Mouse (Mus musculus): ENCODE measurements around the gene Ripor2. TPM values are rescaled to one million over a fixed set of nuclear protein-coding genes. Genes with fewer than 3 reads are reported as not detected.

Gene Ripor2
- total and polyA plus RNA-seq, 2 experiments from 2014 or later, result 21.3 to 53.2 TPM

- no peak for ATAC-seq
- Histone ChIP-seq H3K27me3 (ENCODE audit: insufficient read depth, low read length) (no peaks in the 10 kb centered on the region), H3K4me1 (ENCODE audit: insufficient read depth) (no peaks in the 10 kb centered on the region), H3K9ac (no peak overlapping the region), H3K4me2 (ENCODE audit: low read depth) (no peak overlapping the region), H3K4me3 (ENCODE audit: low read depth, low read length) (no peak overlapping the region), H3K27ac (ENCODE audit: low read depth, low read length) (no peak overlapping the region), H3K36me3 (ENCODE audit: insufficient read depth) (peaks cover 25% of the 10 kb centered on the region), H3K9me3 (ENCODE audit: low read length) (no peaks in the 10 kb centered on the region)
- DNase-seq, result no peak
- no peak for TF ChIP-seq CTCF (IDR thresholded peaks at IDR 0.05; ENCODE audit: low read depth)
- WGBS, result 49% methylated on average over 4 of the region's 4 CpGs
Observed at GRCm38 (mm10) chr13:24680951-24681350, 99.0 kb downstream of the Ripor2 start.

- WGBS, result 87% methylated on average over 5 of the region's 5 CpGs
- no peak for ATAC-seq
Observed at GRCm38 (mm10) chr13:24682346-24682745, 100.4 kb downstream of the Ripor2 start.

GRCm38 (mm10) chr13:24684503-24684902 is 102.5 kb downstream of the Ripor2 start:
- TF ChIP-seq CTCF (IDR thresholded peaks at IDR 0.05; ENCODE audit: low read depth), result no peak
- 84% methylated on average over 2 of the region's 2 CpGs for WGBS
- DNase-seq (no peak), ATAC-seq (no peak)
- H3K4me3 ChIP-seq (ENCODE audit: low read depth, low read length), result no peak overlapping the region
- H3K4me2 ChIP-seq (ENCODE audit: low read depth), result no peak overlapping the region
- H3K9ac ChIP-seq, result no peak overlapping the region
- H3K4me1 ChIP-seq (ENCODE audit: insufficient read depth), result no peaks in the 10 kb centered on the region
- no peaks in the 10 kb centered on the region for H3K27me3 ChIP-seq (ENCODE audit: insufficient read depth, low read length)
- H3K36me3 ChIP-seq (ENCODE audit: insufficient read depth), result peaks cover 13% of the 10 kb centered on the region
- no peak overlapping the region for H3K27ac ChIP-seq (ENCODE audit: low read depth, low read length)
- no peaks in the 10 kb centered on the region for H3K9me3 ChIP-seq (ENCODE audit: low read length)

More at GRCm38 (mm10) chr13:24682346-24682745, 100.4 kb downstream of the Ripor2 start:
- H3K27ac ChIP-seq (ENCODE audit: low read depth, low read length), result no peak overlapping the region
- no peak overlapping the region for H3K4me3 ChIP-seq (ENCODE audit: low read depth, low read length)
- H3K9ac ChIP-seq, result no peak overlapping the region
- TF ChIP-seq CTCF (IDR thresholded peaks at IDR 0.05; ENCODE audit: low read depth), result no peak
- H3K4me2 ChIP-seq (ENCODE audit: low read depth), result no peak overlapping the region
- no peaks in the 10 kb centered on the region for H3K4me1 ChIP-seq (ENCODE audit: insufficient read depth)
- no peaks in the 10 kb centered on the region for H3K27me3 ChIP-seq (ENCODE audit: insufficient read depth, low read length)
- H3K36me3 ChIP-seq (ENCODE audit: insufficient read depth), result peaks cover 23% of the 10 kb centered on the region
- H3K9me3 ChIP-seq (ENCODE audit: low read length), result no peaks in the 10 kb centered on the region
- no peak for DNase-seq

GRCm38 (mm10) chr13:24685846-24686245 is 103.9 kb downstream of the Ripor2 start:
- ATAC-seq, result no peak
- Histone ChIP-seq H3K36me3 (ENCODE audit: insufficient read depth) (peaks cover 8% of the 10 kb centered on the region), H3K27me3 (ENCODE audit: insufficient read depth, low read length) (no peaks in the 10 kb centered on the region), H3K9me3 (ENCODE audit: low read length) (no peaks in the 10 kb centered on the region), H3K4me1 (ENCODE audit: insufficient read depth) (no peaks in the 10 kb centered on the region), H3K9ac (no peak overlapping the region), H3K4me3 (ENCODE audit: low read depth, low read length) (no peak overlapping the region), H3K27ac (ENCODE audit: low read depth, low read length) (peak overlapping the region; percentile 50; the same call in 1 of the 2 replicates), H3K4me2 (ENCODE audit: low read depth) (no peak overlapping the region)
- 73% methylated on average over 5 of the region's 5 CpGs for WGBS
- no peak for DNase-seq
- no peak for TF ChIP-seq CTCF (IDR thresholded peaks at IDR 0.05; ENCODE audit: low read depth)

GRCm38 (mm10) chr13:24686705-24687665 is 105.0 kb downstream of the Ripor2 start:
- H3K27me3 ChIP-seq (ENCODE audit: insufficient read depth, low read length), result no peaks in the 10 kb centered on the region
- WGBS, result 10% methylated on average over 15 of the region's 15 CpGs
- peaks cover 6% of the 10 kb centered on the region for H3K36me3 ChIP-seq (ENCODE audit: insufficient read depth)
- peak; percentile 98 for TF ChIP-seq CTCF (IDR thresholded peaks at IDR 0.05; ENCODE audit: low read depth)
- H3K4me1 ChIP-seq (ENCODE audit: insufficient read depth), result no peaks in the 10 kb centered on the region
- ATAC-seq, result peak; percentile 96
- H3K4me3 ChIP-seq (ENCODE audit: low read depth, low read length), result peak overlapping the region; percentile 25
- peak overlapping the region; percentile 25 for H3K4me2 ChIP-seq (ENCODE audit: low read depth)
- peak; percentile 96 for DNase-seq
- peak overlapping the region; percentile 30 for H3K27ac ChIP-seq (ENCODE audit: low read depth, low read length)
- peak overlapping the region; percentile 15 for H3K9ac ChIP-seq
- H3K9me3 ChIP-seq (ENCODE audit: low read length), result no peaks in the 10 kb centered on the region

- ATAC-seq (no peak), DNase-seq (no peak)
- H3K4me1 ChIP-seq (ENCODE audit: insufficient read depth), result no peaks in the 10 kb centered on the region
- no peak overlapping the region for H3K4me3 ChIP-seq (ENCODE audit: low read depth, low read length)
- H3K27me3 ChIP-seq (ENCODE audit: insufficient read depth, low read length), result no peaks in the 10 kb centered on the region
- no peak overlapping the region for H3K9ac ChIP-seq
- H3K9me3 ChIP-seq (ENCODE audit: low read length), result no peaks in the 10 kb centered on the region
- no peak overlapping the region for H3K4me2 ChIP-seq (ENCODE audit: low read depth)
- 88% methylated on average over 7 of the region's 7 CpGs for WGBS
- no peak overlapping the region for H3K27ac ChIP-seq (ENCODE audit: low read depth, low read length)
- peaks cover 29% of the 10 kb centered on the region for H3K36me3 ChIP-seq (ENCODE audit: insufficient read depth)
- TF ChIP-seq CTCF (IDR thresholded peaks at IDR 0.05; ENCODE audit: low read depth), result no peak
Observed at GRCm38 (mm10) chr13:24693312-24693711, 111.3 kb downstream of the Ripor2 start.

- TF ChIP-seq CTCF (IDR thresholded peaks at IDR 0.05; ENCODE audit: low read depth), result no peak
- H3K4me1 ChIP-seq (ENCODE audit: insufficient read depth), result no peaks in the 10 kb centered on the region
- H3K4me2 ChIP-seq (ENCODE audit: low read depth), result no peak overlapping the region
- no peak overlapping the region for H3K27ac ChIP-seq (ENCODE audit: low read depth, low read length)
- 83% methylated on average over 4 of the region's 4 CpGs for WGBS
- no peaks in the 10 kb centered on the region for H3K9me3 ChIP-seq (ENCODE audit: low read length)
- H3K36me3 ChIP-seq (ENCODE audit: insufficient read depth), result peaks cover 51% of the 10 kb centered on the region
- no peak for ATAC-seq
- no peaks in the 10 kb centered on the region for H3K27me3 ChIP-seq (ENCODE audit: insufficient read depth, low read length)
- DNase-seq, result no peak
- no peak overlapping the region for H3K9ac ChIP-seq
- H3K4me3 ChIP-seq (ENCODE audit: low read depth, low read length), result no peak overlapping the region
Observed at GRCm38 (mm10) chr13:24698746-24699145, 116.8 kb downstream of the Ripor2 start.

Measured in forebrain, postnatal 0 days (tissue).